12 mouse cellular contexts compared by ENCODE assay signal in genomic region chr11:52552860-52553259, GRCm38 (mm10).
"Had no signal": no experiment of that assay in that cellular context is flagged by ENCODE, and none has a peak within 500 bp of the region (broad histone marks: within the 10 kb centered on the region; RNA-seq: fewer than 3 reads in every experiment).

No protein-coding gene starts in this region.

- DNase-seq: retina, postnatal 1 day; right cerebral cortex, adult 18-20 months; right cerebral cortex, postnatal 14 days; right cerebral cortex, postnatal 25 days; right cerebral cortex, postnatal 4 days; spleen, adult 18-20 months; thymus, adult 18-20 months; thymus, adult 2 months; thymus, postnatal 14 days; thymus, postnatal 25 days; thymus, postnatal 36 days; thymus, postnatal 4 days had no signal
